Mouse (Mus musculus) limb, embryonic 10.5 days (tissue): ENCODE measurements around the gene Fhod1. TPM values are rescaled to one million over a fixed set of nuclear protein-coding genes. Genes with fewer than 3 reads are reported as not detected.

Source experiments
- DNase-seq: peaks from one replicate; pipeline ENCODE4 v3.0.0-alpha.2; 2017; ENCODE audit warnings: low spot score
- H3K27ac ChIP-seq: fragments of 300-500 bp; sonication (generic); 2 replicates; pipeline ENCODE4 v1.5.1; 2016; ENCODE audit warnings: mild to moderate bottlenecking
- H3K27me3 ChIP-seq: fragments of 300-500 bp; sonication (generic); 2 replicates; pipeline ENCODE4 v1.6.1; 2016; ENCODE audit warnings: low read depth, mild to moderate bottlenecking; ENCODE audit not compliant: poor library complexity, severe bottlenecking
- H3K36me3 ChIP-seq: fragments of 300-500 bp; sonication (generic); 2 replicates; pipeline ENCODE4 v1.6.1; 2016; ENCODE audit warnings: mild to moderate bottlenecking, moderate library complexity
- H3K4me1 ChIP-seq: fragments of 300-500 bp; sonication (generic); 2 replicates; pipeline ENCODE4 v1.6.1; 2016
- H3K4me3 ChIP-seq: fragments of 300-500 bp; sonication (generic); 2 replicates; pipeline ENCODE4 v1.5.1; 2016; ENCODE audit warnings: mild to moderate bottlenecking, moderate library complexity
- H3K9me3 ChIP-seq: fragments of 300-500 bp; sonication (generic); replicated peaks from 2 replicates; pipeline ENCODE4 v1.6.1; 2016; ENCODE audit warnings: mild to moderate bottlenecking
- WGBS: fragments of 180-500 bp; shearing (Covaris S2); methylation state at CpG from one replicate; pipeline ENCODE4 v1.1.7; 2016; 5-methylcytosine and 5-hydroxymethylcytosine counted together
- polyA plus RNA-seq: library from polyadenylated mRNA; unstranded; fragments of >200 nt; fragmentation: Nextera tagmentation; extraction: Ambion mirVana; gene quantifications from 2 replicates; pipeline ENCODE4 v1.2.1, GENCODE M21; 2016

Fhod1 gene
- polyA plus RNA-seq, 1 experiment from 2014 or later: 2.2 TPM

- WGBS: 67% methylated on average over 7 of the region's 7 CpGs
- Histone ChIP-seq H3K27ac (peak overlapping the region; percentile 88; the same call in 1 of the 2 replicates), H3K4me3 (no peak overlapping the region), H3K27me3 (0 out of 2 replicates have a peak, but pooled peaks cover 4% of the 10 kb centered on the region), H3K36me3 (no peaks in the 10 kb centered on the region), H3K4me1 (peaks cover 53% of the 10 kb centered on the region), H3K9me3 (no peaks in the 10 kb centered on the region)
- DNase-seq: no peak
Measured at GRCm38 (mm10) chr8:105345061-105345975, 2.4 kb downstream of the Fhod1 start.

GRCm38 (mm10) chr8:105343791-105344574 is 3.8 kb downstream of the Fhod1 start:
- H3K9me3 ChIP-seq: no peaks in the 10 kb centered on the region
- H3K4me1 ChIP-seq: peaks cover 43% of the 10 kb centered on the region
- no peak overlapping the region for H3K4me3 ChIP-seq
- DNase-seq: no peak
- no peak overlapping the region for H3K27ac ChIP-seq
- WGBS: 82% methylated on average over 8 of the region's 8 CpGs
- H3K27me3 ChIP-seq: no peaks in the 10 kb centered on the region
- 0 out of 2 replicates have a peak, but pooled peaks cover 4% of the 10 kb centered on the region for H3K36me3 ChIP-seq

GRCm38 (mm10) chr8:105342768-105343167 is 5.0 kb downstream of the Fhod1 start:
- no peak overlapping the region for H3K27ac ChIP-seq
- WGBS: 82% methylated on average over 4 of the region's 4 CpGs
- no peaks in the 10 kb centered on the region for H3K27me3 ChIP-seq
- no peaks in the 10 kb centered on the region for H3K9me3 ChIP-seq
- no peak for DNase-seq
- H3K4me3 ChIP-seq: no peak overlapping the region
- H3K36me3 ChIP-seq: peaks cover 14% of the 10 kb centered on the region
- H3K4me1 ChIP-seq: peaks cover 33% of the 10 kb centered on the region

- WGBS: 56% methylated on average over 8 of the region's 8 CpGs
- Histone ChIP-seq H3K27me3 (peaks cover 8% of the 10 kb centered on the region), H3K4me1 (peaks cover 20% of the 10 kb centered on the region), H3K36me3 (peaks cover 28% of the 10 kb centered on the region), H3K4me3 (no peak overlapping the region), H3K27ac (no peak overlapping the region), H3K9me3 (no peaks in the 10 kb centered on the region)
- no peak for DNase-seq
Measured at GRCm38 (mm10) chr8:105341399-105341798, 6.4 kb downstream of the Fhod1 start.

- WGBS: 74% methylated on average over 6 of the region's 6 CpGs
- DNase-seq: no peak
Measured at GRCm38 (mm10) chr8:105339886-105340635, 7.7 kb downstream of the Fhod1 start.

GRCm38 (mm10) chr8:105338992-105339391 is 8.8 kb downstream of the Fhod1 start:
- H3K27ac ChIP-seq: no peak overlapping the region
- no peaks in the 10 kb centered on the region for H3K9me3 ChIP-seq
- peaks cover 8% of the 10 kb centered on the region for H3K27me3 ChIP-seq
- H3K4me1 ChIP-seq: 0 out of 2 replicates have a peak, but pooled peaks cover 9% of the 10 kb centered on the region
- no peak for DNase-seq
- WGBS: 26% methylated on average over 4 of the region's 4 CpGs
- H3K4me3 ChIP-seq: no peak overlapping the region
- H3K36me3 ChIP-seq: peaks cover 52% of the 10 kb centered on the region

More at GRCm38 (mm10) chr8:105339886-105340635, 7.7 kb downstream of the Fhod1 start:
- peaks cover 41% of the 10 kb centered on the region for H3K36me3 ChIP-seq
- no peaks in the 10 kb centered on the region for H3K9me3 ChIP-seq
- H3K27me3 ChIP-seq: peaks cover 8% of the 10 kb centered on the region
- 0 out of 2 replicates have a peak, but pooled peaks cover 9% of the 10 kb centered on the region for H3K4me1 ChIP-seq
- H3K27ac ChIP-seq: no peak overlapping the region
- no peak overlapping the region for H3K4me3 ChIP-seq

- Histone ChIP-seq H3K4me1 (0 out of 2 replicates have a peak, but pooled peaks cover 9% of the 10 kb centered on the region), H3K27me3 (peaks cover 8% of the 10 kb centered on the region), H3K9me3 (no peaks in the 10 kb centered on the region), H3K4me3 (no peak overlapping the region), H3K27ac (no peak overlapping the region), H3K36me3 (peaks cover 76% of the 10 kb centered on the region)
- 40% methylated on average over 32 of the region's 32 CpGs for WGBS
- DNase-seq: no peak
Measured at GRCm38 (mm10) chr8:105336373-105337130, 11.2 kb downstream of the Fhod1 start.

GRCm38 (mm10) chr8:105332523-105332922 is 15.2 kb downstream of the Fhod1 start:
- Histone ChIP-seq H3K9me3 (no peaks in the 10 kb centered on the region), H3K4me3 (no peak overlapping the region), H3K36me3 (peaks cover 98% of the 10 kb centered on the region), H3K27me3 (peaks cover 8% of the 10 kb centered on the region), H3K4me1 (peaks cover under 1% of the 10 kb centered on the region), H3K27ac (no peak overlapping the region)
- DNase-seq: no peak
- 86% methylated on average over 2 of the region's 2 CpGs for WGBS

- peaks cover 6% of the 10 kb centered on the region for H3K4me1 ChIP-seq
- H3K9me3 ChIP-seq: no peaks in the 10 kb centered on the region
- H3K27ac ChIP-seq: no peak overlapping the region
- WGBS: 97% methylated on average over 9 of the region's 9 CpGs
- H3K4me3 ChIP-seq: no peak overlapping the region
- peaks cover 4% of the 10 kb centered on the region; the same call in 1 of the 2 replicates for H3K27me3 ChIP-seq
- peaks cover 95% of the 10 kb centered on the region for H3K36me3 ChIP-seq
- no peak for DNase-seq
Measured at GRCm38 (mm10) chr8:105331931-105332330, 15.8 kb downstream of the Fhod1 start.

GRCm38 (mm10) chr8:105331469-105331868 is 16.3 kb downstream of the Fhod1 start:
- Histone ChIP-seq H3K36me3 (peaks cover 90% of the 10 kb centered on the region), H3K4me1 (peaks cover 8% of the 10 kb centered on the region), H3K27me3 (no peaks in the 10 kb centered on the region), H3K27ac (no peak overlapping the region), H3K9me3 (no peaks in the 10 kb centered on the region), H3K4me3 (no peak overlapping the region)
- DNase-seq: no peak
- 96% methylated on average over 22 of the region's 22 CpGs for WGBS

GRCm38 (mm10) chr8:105330325-105330724 is 17.4 kb downstream of the Fhod1 start:
- H3K4me3 ChIP-seq: no peak overlapping the region
- DNase-seq: no peak
- no peak overlapping the region for H3K27ac ChIP-seq
- H3K27me3 ChIP-seq: no peaks in the 10 kb centered on the region
- 96% methylated on average over 12 of the region's 12 CpGs for WGBS
- H3K36me3 ChIP-seq: peaks cover 79% of the 10 kb centered on the region
- peaks cover 11% of the 10 kb centered on the region for H3K4me1 ChIP-seq
- no peaks in the 10 kb centered on the region for H3K9me3 ChIP-seq

- Histone ChIP-seq H3K27me3 (no peaks in the 10 kb centered on the region), H3K4me1 (peaks cover 18% of the 10 kb centered on the region), H3K36me3 (peaks cover 56% of the 10 kb centered on the region), H3K4me3 (peak overlapping the region; percentile 75), H3K27ac (peak overlapping the region; percentile 84), H3K9me3 (no peaks in the 10 kb centered on the region)
- no peak for DNase-seq
- WGBS: 50% methylated on average over 6 of the region's 6 CpGs
Measured at GRCm38 (mm10) chr8:105326968-105327367, 20.8 kb downstream of the Fhod1 start.
